Mouse (Mus musculus) midbrain, postnatal 0 days (tissue): ENCODE measurements around the gene Kif3a. TPM values are rescaled to one million over a fixed set of nuclear protein-coding genes. Genes with fewer than 3 reads are reported as not detected.

Source experiments
- ATAC-seq: fragments of 200-750 bp; cut with Nextera tagmentation; 2 replicates; pipeline ENCODE4 v1.8.0; 2017; ENCODE audit warnings: moderate number of reproducible peaks, mild to moderate bottlenecking, moderate TSS enrichment, moderate library complexity; ENCODE audit not compliant: low FRiP score
- DNase-seq: peaks from one replicate; pipeline ENCODE4 v3.0.0-alpha.2; 2015; ENCODE audit warnings: low spot score
- H3K27ac ChIP-seq: fragments of 300-500 bp; sonication (generic); 2 replicates; pipeline ENCODE4 v1.5.1; 2014; ENCODE audit warnings: low read depth, mild to moderate bottlenecking, low read length, mixed read lengths
- H3K27me3 ChIP-seq: fragments of 300-500 bp; sonication (generic); 2 replicates; pipeline ENCODE4 v1.6.1; 2014; ENCODE audit warnings: low read length, control low read depth, mixed read lengths; ENCODE audit not compliant: insufficient read depth
- H3K36me3 ChIP-seq: fragments of 300-500 bp; sonication (generic); 2 replicates; pipeline ENCODE4 v1.6.1; 2014; ENCODE audit warnings: low read length, control low read depth, mixed read lengths; ENCODE audit not compliant: insufficient read depth
- H3K4me1 ChIP-seq: fragments of 300-500 bp; sonication (generic); 2 replicates; pipeline ENCODE4 v1.6.1; 2014; ENCODE audit warnings: mild to moderate bottlenecking, control low read depth, antibody characterized with exemption, low read length, mixed read lengths; ENCODE audit not compliant: insufficient read depth
- H3K4me2 ChIP-seq: fragments of 300-500 bp; sonication (generic); 2 replicates; pipeline ENCODE4 v1.6.1; 2014; ENCODE audit warnings: low read depth, mild to moderate bottlenecking, low read length, mixed read lengths; ENCODE audit not compliant: poor library complexity, severe bottlenecking
- H3K4me3 ChIP-seq: fragments of 300-500 bp; sonication (generic); 2 replicates; pipeline ENCODE4 v1.5.1; 2014; ENCODE audit warnings: low read depth, mild to moderate bottlenecking, low read length, moderate library complexity
- H3K9ac ChIP-seq: fragments of 300-500 bp; sonication (generic); replicated peaks from 2 replicates; pipeline ENCODE4 v1.6.1; 2014; ENCODE audit warnings: mild to moderate bottlenecking, low read length, moderate library complexity, mixed read lengths; ENCODE audit not compliant: poor library complexity, severe bottlenecking
- H3K9me3 ChIP-seq: fragments of 300-500 bp; sonication (generic); 2 replicates; pipeline ENCODE4 v1.6.1; 2016; ENCODE audit warnings: low read length, control low read depth
- CTCF ChIP-seq: IDR thresholded peaks from 2 replicates; pipeline ENCODE4 v1.5.1; 2016; ENCODE audit warnings: antibody characterized with exemption, mild to moderate bottlenecking
- WGBS: fragments of 180-500 bp; shearing (Covaris S2); extraction: QIAGEN DNeasy Blood & Tissue Kit; methylation state at CpG from one replicate; pipeline ENCODE4 v1.1.7; 2014; 5-methylcytosine and 5-hydroxymethylcytosine counted together
- polyA plus RNA-seq: library from polyadenylated mRNA; unstranded; fragments of >200 nt; fragmentation: Nextera tagmentation; extraction: Ambion mirVana; gene quantifications from 2 replicates; pipeline ENCODE4 v1.2.1, GENCODE M21; 2015
- total RNA-seq: library from RNA; depleted of rRNA; stranded (reverse); fragments of >200 nt; gene quantifications from 2 replicates; pipeline ENCODE4 v1.2.3, GENCODE M21; 2014; rRNA removed

Kif3a gene
- total RNA-seq (114 and 117 TPM in 2 replicates), polyA plus RNA-seq (335 and 386 TPM in 2 replicates)

DNA sequence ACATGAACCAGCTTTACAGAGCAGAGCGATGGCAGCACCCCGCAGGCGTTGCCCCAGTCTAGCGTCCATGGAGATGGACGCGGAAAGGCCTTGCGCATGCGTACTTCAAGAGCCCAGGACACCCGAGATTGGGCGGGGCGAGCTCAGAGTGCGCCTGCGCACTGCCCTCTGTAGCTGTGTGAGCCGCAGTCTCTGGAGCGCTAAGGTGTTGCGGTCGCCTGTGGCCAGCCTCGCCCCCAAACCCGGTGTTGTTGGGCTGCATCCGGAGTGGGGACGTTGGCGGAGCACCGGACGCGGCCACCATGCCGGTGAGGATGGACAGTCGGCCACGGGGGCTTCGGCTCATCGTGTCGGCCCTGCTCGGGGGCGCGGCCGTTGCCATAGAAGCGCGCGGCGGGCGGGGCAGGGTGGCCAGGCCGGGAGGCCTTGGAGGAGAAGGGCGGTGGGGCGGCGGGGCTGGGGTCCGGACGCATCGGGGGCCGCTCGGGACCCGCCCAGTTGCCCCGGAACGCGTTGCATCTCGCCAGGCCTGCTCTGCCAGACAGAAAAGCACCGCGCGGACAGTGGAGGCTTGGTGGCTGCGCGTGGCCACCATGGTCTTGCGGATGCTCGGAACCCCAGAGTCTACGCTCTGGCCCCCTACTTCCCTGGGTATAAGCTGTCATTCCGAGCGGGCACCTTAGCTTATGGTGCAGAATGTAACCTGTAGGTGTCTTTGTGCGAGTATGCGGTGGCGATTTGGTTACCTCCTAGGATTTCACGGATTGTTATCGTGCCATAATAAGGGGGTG, at the start of gene Kif3a:
TSS of gene Kif3a (plus strand) at position 156 of the 791 bp plus-strand sequence.
- peaks cover 5% of the 10 kb centered on the region; the same call in 1 of the 2 replicates for H3K36me3 ChIP-seq
- peak; percentile 96 for ATAC-seq
- peaks cover 6% of the 10 kb centered on the region for H3K4me1 ChIP-seq
- peak; percentile 1; the same call in 1 of the 2 replicates for TF ChIP-seq CTCF
- H3K9me3 ChIP-seq = no peaks in the 10 kb centered on the region
- DNase-seq = peak; percentile 97
- no peaks in the 10 kb centered on the region for H3K27me3 ChIP-seq
- H3K4me3 ChIP-seq = peak within 1 kb of the TSS; percentile 98
- peak within 1 kb of the TSS; percentile 67 for H3K4me2 ChIP-seq
- H3K9ac ChIP-seq = peak within 1 kb of the TSS; percentile 98
- WGBS = under 1% methylated on average over 59 of the region's 69 CpGs
- peak within 1 kb of the TSS; percentile 77 for H3K27ac ChIP-seq

GRCm38 (mm10) chr11:53518759-53519158, 48.4 kb upstream of the Kif3a start:
- no peak for ATAC-seq
- Histone ChIP-seq H3K4me1 (0 out of 2 replicates have a peak, but pooled peaks cover under 1% of the 10 kb centered on the region), H3K9ac (no peak overlapping the region), H3K27ac (no peak overlapping the region), H3K4me3 (no peak overlapping the region), H3K9me3 (no peaks in the 10 kb centered on the region), H3K27me3 (no peaks in the 10 kb centered on the region), H3K4me2 (peak overlapping the region; percentile 86), H3K36me3 (no peaks in the 10 kb centered on the region)
- WGBS = 53% methylated on average over 5 of the region's 5 CpGs
- no peak for TF ChIP-seq CTCF
- no peak for DNase-seq

- H3K27me3 ChIP-seq = no peaks in the 10 kb centered on the region
- WGBS = 6% methylated on average over 67 of the region's 79 CpGs
Observed at GRCm38 (mm10) chr11:53519207-53520121, 47.7 kb upstream of the Kif3a start, which contains the start of gene Sept8. Gene Sept8 (plus strand): TSS chr11:53519257.

DNA sequence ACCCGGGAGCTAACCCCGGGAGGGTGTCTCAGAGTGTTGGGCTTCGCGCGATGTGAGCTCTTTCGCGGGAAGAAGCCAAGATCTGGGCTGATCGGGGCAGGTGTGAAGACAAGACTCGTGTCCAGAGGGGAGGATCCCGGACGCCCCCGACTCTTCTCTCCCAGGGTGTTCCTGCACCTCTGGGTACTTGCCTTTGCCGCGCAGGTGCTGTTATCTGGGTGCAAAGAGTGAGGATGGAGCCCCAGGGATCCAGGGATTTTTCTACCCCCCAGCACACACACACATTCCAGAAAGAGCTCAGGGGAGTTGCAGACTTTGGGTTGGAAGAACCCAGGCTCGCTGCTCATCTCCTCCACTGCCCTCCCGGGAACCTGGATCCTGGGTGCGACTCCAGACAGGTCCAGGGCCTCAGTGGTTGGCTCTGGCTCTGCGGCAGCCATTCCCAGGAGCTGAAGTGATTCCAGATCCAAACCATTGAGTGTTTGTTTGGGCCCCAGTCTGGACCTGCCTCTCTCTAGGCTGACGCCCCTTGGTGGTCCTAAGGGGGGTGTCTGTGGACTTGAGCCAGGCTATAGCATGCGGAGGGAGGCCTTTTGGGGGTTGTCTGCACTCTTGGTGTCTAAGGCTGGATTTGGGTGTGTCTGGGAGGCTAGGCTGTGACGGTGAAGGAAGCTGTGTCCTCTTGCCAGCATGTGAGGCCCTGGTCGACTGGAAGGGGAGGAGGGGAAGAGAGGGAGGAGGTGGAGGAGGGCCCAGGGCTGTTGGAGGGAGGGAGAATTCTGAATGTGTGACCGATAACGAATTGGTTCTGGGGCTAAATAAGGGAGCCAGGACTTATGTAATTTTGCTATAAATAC, 46.8 kb upstream of the Kif3a start:
- peak overlapping the region; percentile 91 for H3K9ac ChIP-seq
- no peaks in the 10 kb centered on the region for H3K27me3 ChIP-seq
- H3K4me1 ChIP-seq = peaks cover 4% of the 10 kb centered on the region; the same call in 1 of the 2 replicates
- no peak for DNase-seq
- peak overlapping the region; percentile 75 for H3K27ac ChIP-seq
- peak overlapping the region; percentile 86 for H3K4me2 ChIP-seq
- ATAC-seq = peak; percentile 27; the same call in 1 of the 2 replicates
- TF ChIP-seq CTCF = peak; percentile 13; the same call in 1 of the 2 replicates
- no peaks in the 10 kb centered on the region for H3K36me3 ChIP-seq
- H3K4me3 ChIP-seq = peak overlapping the region; percentile 83
- WGBS = under 1% methylated on average over 24 of the region's 24 CpGs
- H3K9me3 ChIP-seq = no peaks in the 10 kb centered on the region

More at GRCm38 (mm10) chr11:53519207-53520121, 47.7 kb upstream of the Kif3a start, which contains the start of gene Sept8:
- DNase-seq (peak; percentile 61), ATAC-seq (peak; percentile 84)
- Histone ChIP-seq H3K4me1 (0 out of 2 replicates have a peak, but pooled peaks cover 2% of the 10 kb centered on the region), H3K27ac (peak within 1 kb of the TSS; percentile 75), H3K9me3 (no peaks in the 10 kb centered on the region), H3K4me2 (peak within 1 kb of the TSS; percentile 86), H3K9ac (peak within 1 kb of the TSS; percentile 91), H3K36me3 (no peaks in the 10 kb centered on the region), H3K4me3 (peak within 1 kb of the TSS; percentile 83)
- no peak for TF ChIP-seq CTCF
